Mouse (Mus musculus) liver, embryonic 12.5 days (tissue): ENCODE data around the gene Mettl9. TPM values are rescaled to one million over a fixed set of nuclear protein-coding genes. Genes with fewer than 3 reads are reported as not detected.

Source experiments
- ATAC-seq: fragments of 200-750 bp; cut with Nextera tagmentation; 2 replicates; pipeline ENCODE4 v1.8.0; 2017; ENCODE audit warnings: moderate number of reproducible peaks, mild to moderate bottlenecking, moderate library complexity
- H3K27ac ChIP-seq: fragments of 300-500 bp; sonication (generic); 2 replicates; pipeline ENCODE4 v1.5.1; 2016; ENCODE audit warnings: mild to moderate bottlenecking
- H3K27me3 ChIP-seq: fragments of 300-500 bp; sonication (generic); replicated peaks from 2 replicates; pipeline ENCODE4 v1.6.1; 2016; ENCODE audit warnings: mild to moderate bottlenecking, moderate library complexity
- H3K36me3 ChIP-seq: fragments of 300-500 bp; sonication (generic); 2 replicates; pipeline ENCODE4 v1.6.1; 2016; ENCODE audit warnings: mild to moderate bottlenecking, moderate library complexity
- H3K4me1 ChIP-seq: fragments of 300-500 bp; sonication (generic); 2 replicates; pipeline ENCODE4 v1.6.1; 2016
- H3K4me2 ChIP-seq: fragments of 300-500 bp; sonication (generic); 2 replicates; pipeline ENCODE4 v1.6.1; 2016; ENCODE audit warnings: mild to moderate bottlenecking, moderate library complexity
- H3K4me3 ChIP-seq: fragments of 300-500 bp; sonication (generic); 2 replicates; pipeline ENCODE4 v1.5.1; 2016; ENCODE audit warnings: mild to moderate bottlenecking, moderate library complexity
- H3K9ac ChIP-seq: fragments of 300-500 bp; sonication (generic); 2 replicates; pipeline ENCODE4 v1.6.1; 2016; ENCODE audit warnings: mild to moderate bottlenecking, moderate library complexity
- H3K9me3 ChIP-seq: fragments of 300-500 bp; sonication (generic); replicated peaks from 2 replicates; pipeline ENCODE4 v1.6.1; 2016; ENCODE audit warnings: mild to moderate bottlenecking, moderate library complexity
- WGBS: fragments of 180-500 bp; shearing (Covaris S2); methylation state at CpG from one replicate; pipeline ENCODE4 v1.1.7; 2016; ENCODE audit not compliant: insufficient replicate concordance; 5-methylcytosine and 5-hydroxymethylcytosine counted together
- polyA plus RNA-seq: library from polyadenylated mRNA; unstranded; fragments of >200 nt; fragmentation: Nextera tagmentation; extraction: Ambion mirVana; gene quantifications from 2 replicates; pipeline ENCODE4 v1.2.1, GENCODE M21; 2016

Gene Mettl9
- polyA plus RNA-seq, 1 experiment from 2014 or later, result 71.8 TPM

DNA sequence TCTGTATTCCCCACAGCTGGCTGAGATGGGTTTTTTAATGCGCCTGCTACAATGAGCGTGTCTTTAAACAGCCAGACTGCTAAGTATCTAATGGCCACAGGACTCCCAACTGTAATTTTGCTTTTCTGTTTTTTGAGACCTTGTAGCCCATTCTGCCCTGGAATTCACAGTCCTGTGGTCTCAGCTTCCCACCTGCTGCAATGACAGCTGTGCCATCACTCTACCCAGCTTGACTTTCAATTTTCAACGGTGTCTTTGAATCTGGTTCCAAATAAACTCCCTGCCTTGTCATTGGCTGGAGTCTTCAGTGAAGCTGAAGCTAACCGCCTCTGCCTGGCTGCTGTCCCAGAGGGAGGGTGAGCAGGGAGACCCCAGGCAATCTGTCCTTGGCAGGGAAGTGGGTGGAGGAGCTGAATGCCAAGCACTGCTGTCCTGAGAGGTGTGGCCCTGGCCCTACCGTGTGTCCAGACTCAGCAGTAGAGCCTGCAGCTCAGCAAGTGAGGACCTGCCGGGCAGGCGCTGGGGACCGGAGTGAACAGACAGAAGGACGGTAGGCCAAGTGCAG is 48.8 kb downstream of the Mettl9 start:
- ATAC-seq, result no peak

DNA sequence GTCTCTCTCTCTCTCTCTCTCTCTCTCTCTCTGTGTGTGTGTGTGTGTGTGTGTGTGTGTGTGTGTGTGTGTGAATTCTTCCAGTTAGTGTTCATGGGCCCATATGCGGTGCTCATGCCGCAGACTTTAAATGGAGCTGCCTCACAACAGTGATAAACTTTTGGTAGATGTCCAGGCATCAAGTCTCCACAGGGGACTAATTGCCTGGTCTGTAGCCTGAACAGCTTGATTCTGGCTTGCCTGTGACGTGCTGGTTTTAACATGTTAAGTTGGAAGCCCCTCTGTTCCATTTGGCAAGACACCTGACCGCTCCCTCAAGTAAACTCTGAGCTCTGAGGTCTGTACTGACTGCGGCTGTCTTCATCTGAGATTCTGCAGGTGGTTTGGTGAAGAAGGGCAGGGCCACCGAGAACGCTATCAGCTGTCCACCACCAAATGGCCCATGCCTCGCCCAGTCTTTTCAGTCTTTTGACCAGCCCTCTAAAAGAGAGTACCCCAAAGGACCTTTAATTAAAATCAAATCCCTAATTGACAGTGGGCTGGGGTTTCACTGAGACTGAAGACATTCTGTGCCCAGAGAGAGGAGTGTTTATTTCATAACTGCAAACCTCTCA is 50.7 kb downstream of the Mettl9 start:
- WGBS, result 72% methylated on average over 8 of the region's 8 CpGs
- Histone ChIP-seq H3K9ac (no peak overlapping the region), H3K4me3 (no peak overlapping the region), H3K27me3 (no peaks in the 10 kb centered on the region), H3K36me3 (no peaks in the 10 kb centered on the region), H3K27ac (no peak overlapping the region), H3K4me1 (no peaks in the 10 kb centered on the region), H3K4me2 (no peak overlapping the region), H3K9me3 (no peaks in the 10 kb centered on the region)
- no peak for ATAC-seq

More for the DNA sequence above, 48.8 kb downstream of the Mettl9 start:
- no peak overlapping the region for H3K9ac ChIP-seq
- 81% methylated on average over 9 of the region's 9 CpGs for WGBS
- no peak overlapping the region for H3K4me2 ChIP-seq
- no peak overlapping the region for H3K27ac ChIP-seq
- no peaks in the 10 kb centered on the region for H3K9me3 ChIP-seq
- no peaks in the 10 kb centered on the region for H3K4me1 ChIP-seq
- no peaks in the 10 kb centered on the region for H3K27me3 ChIP-seq
- H3K4me3 ChIP-seq, result no peak overlapping the region
- H3K36me3 ChIP-seq, result peaks cover 7% of the 10 kb centered on the region; the same call in 1 of the 2 replicates

DNA sequence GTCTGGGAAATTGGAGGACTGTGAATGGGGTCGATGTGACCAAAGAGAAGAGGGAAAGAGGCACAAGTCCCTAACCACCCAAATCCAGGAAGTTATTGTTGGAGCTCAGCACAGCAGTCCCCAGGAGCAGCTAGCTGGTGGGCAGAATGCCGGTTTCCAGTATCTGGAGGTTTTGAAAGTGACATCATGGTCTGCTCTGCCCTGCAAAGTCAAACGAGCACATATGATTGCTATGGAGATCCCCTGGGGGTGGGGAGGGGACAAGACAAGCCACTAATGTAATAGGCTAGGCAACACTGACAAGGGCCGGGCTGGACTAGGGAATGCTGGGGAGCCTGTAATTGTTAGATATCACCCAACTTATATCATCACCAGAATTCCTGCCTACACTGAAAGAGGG is 51.3 kb downstream of the Mettl9 start:
- Histone ChIP-seq H3K4me1 (no peaks in the 10 kb centered on the region), H3K4me3 (no peak overlapping the region), H3K27me3 (no peaks in the 10 kb centered on the region), H3K9ac (no peak overlapping the region), H3K36me3 (no peaks in the 10 kb centered on the region), H3K27ac (no peak overlapping the region), H3K4me2 (no peak overlapping the region), H3K9me3 (no peaks in the 10 kb centered on the region)
- no peak for ATAC-seq
- WGBS, result 30% methylated on average over 4 of the region's 4 CpGs

DNA sequence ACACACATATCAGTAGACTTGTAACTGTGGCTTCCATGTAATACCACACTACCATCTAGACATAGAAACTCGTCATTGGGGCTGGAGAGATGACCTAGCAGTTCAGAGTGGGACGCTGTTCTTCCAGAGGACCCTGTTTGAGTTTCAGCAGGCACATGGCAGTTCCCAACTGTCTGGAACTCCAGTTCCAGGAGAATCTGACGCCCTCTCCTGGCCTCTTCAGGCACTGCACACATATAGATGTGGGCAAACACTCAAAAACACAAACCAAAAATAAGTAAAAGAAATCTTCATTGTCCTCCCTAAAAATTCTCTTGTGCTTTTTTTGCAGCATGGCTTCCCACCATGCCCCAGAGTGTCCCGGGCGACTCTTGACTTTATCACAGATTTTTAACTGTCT is 54.5 kb downstream of the Mettl9 start:
- Histone ChIP-seq H3K9me3 (no peaks in the 10 kb centered on the region), H3K9ac (no peak overlapping the region), H3K4me2 (no peak overlapping the region), H3K4me1 (no peaks in the 10 kb centered on the region), H3K27ac (no peak overlapping the region), H3K36me3 (no peaks in the 10 kb centered on the region), H3K27me3 (no peaks in the 10 kb centered on the region), H3K4me3 (no peak overlapping the region)
- WGBS, result 52% methylated on average over 5 of the region's 5 CpGs
- no peak for ATAC-seq

DNA sequence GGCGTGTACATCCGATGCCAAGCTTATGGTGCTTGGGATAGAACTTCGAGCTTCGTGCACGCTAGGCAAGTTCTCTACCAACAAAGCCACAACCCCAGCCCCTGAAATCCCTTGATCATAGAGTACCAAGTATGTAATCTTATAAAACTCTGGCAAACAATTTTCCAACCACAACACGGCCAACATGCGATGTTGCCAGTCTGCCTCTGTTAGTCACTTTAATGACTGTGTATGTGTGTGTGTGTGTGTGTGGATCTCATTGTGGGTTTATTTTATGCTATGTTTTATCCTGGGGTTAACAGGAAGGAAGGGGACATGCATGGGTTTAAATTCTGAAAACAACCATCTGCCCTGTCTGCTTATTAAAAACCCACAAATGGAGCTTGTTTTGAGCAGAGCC is 56.5 kb downstream of the Mettl9 start:
- ATAC-seq, result no peak
- Histone ChIP-seq H3K4me2 (no peak overlapping the region), H3K9me3 (no peaks in the 10 kb centered on the region), H3K4me3 (no peak overlapping the region), H3K4me1 (no peaks in the 10 kb centered on the region), H3K27me3 (no peaks in the 10 kb centered on the region), H3K36me3 (no peaks in the 10 kb centered on the region), H3K27ac (no peak overlapping the region), H3K9ac (no peak overlapping the region)
- 78% methylated on average over 7 of the region's 7 CpGs for WGBS

DNA sequence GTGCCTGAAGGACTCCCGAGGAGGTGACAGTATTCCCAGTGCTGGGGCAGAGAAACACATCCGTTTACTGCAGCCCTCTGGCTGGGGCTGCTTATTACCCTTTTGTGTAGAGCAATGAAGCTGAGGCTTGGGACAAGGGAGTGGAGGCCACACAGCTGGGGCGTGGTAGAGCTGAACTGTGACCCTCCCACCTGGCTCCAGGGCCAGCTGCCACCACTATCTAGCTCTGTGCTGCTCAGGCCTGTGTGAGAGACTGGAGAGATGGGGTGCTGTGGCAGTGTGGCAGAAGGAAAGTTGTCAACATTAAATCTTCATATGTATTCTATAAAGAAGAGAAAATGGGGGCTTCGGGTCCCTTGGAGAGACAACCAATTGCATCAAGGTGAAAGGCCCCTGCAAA is 58.8 kb downstream of the Mettl9 start:
- H3K9me3 ChIP-seq, result no peaks in the 10 kb centered on the region
- no peak overlapping the region for H3K27ac ChIP-seq
- ATAC-seq, result no peak
- H3K36me3 ChIP-seq, result no peaks in the 10 kb centered on the region
- H3K9ac ChIP-seq, result no peak overlapping the region
- no peaks in the 10 kb centered on the region for H3K4me1 ChIP-seq
- no peak overlapping the region for H3K4me2 ChIP-seq
- no peak overlapping the region for H3K4me3 ChIP-seq
- WGBS, result 59% methylated on average over 4 of the region's 4 CpGs
- no peaks in the 10 kb centered on the region for H3K27me3 ChIP-seq

DNA sequence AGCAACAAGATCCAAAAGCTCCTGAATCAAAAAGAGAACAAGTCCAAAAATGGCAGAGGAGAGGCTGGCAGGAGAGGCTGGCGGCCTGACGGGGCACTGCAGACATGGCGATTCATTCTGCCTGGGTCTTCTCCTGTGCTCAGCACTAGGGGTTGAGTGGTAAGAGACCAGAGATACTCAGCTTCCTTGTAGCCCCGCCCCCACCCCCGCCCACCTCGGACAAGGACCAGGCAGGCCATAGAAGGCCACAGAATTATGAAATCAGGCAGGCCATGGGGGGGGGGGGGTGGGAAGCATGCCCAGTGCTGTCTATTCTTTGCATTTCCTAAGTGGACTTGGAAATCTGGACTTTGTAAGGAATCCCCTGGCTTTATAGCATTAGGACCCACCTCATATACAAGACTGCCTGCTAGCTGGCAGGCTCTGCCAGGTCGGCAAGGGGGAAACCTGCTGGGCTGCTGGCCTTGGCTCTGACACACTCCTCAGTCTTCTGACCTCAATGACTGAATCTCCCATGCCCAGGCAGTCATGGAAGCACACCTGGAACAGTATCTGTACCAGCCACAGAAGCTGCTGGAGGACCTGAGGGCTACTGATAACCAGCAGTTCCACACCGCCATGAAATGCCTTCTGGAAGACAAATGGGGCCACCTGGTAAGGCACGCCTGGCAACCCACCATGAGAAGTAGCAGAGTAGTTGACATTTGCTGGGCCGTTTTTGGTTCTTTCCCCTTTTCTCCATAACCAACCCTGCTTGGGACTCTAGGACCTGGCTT is 64.6 kb downstream of the Mettl9 start:
- Histone ChIP-seq H3K9ac (no peak overlapping the region), H3K4me2 (no peak overlapping the region), H3K27me3 (peaks cover 5% of the 10 kb centered on the region; the same call in 1 of the 2 replicates), H3K27ac (no peak overlapping the region), H3K4me1 (peaks cover 14% of the 10 kb centered on the region), H3K36me3 (no peaks in the 10 kb centered on the region), H3K4me3 (no peak overlapping the region), H3K9me3 (no peaks in the 10 kb centered on the region)
- 41% methylated on average over 10 of the region's 10 CpGs for WGBS
- ATAC-seq, result peak; percentile 74

DNA sequence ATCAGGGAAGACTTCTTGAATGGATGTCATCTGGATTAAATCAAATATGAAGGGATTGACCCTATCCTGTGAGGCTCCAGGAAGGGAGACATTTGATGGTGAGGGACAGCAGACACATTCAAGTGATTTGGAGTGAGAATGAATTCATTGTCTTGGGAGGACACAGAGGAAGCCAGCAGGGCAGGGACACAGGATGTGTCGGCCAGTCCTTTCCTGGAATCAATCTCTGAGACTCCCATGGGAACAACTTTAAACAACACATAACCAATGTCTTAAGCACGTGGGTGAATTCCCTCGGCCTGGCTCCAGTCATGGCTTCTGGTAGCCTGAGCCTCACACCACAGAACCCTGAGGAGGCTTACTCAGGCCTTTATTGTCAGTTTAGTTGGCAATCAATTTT is 73.6 kb downstream of the Mettl9 start:
- Histone ChIP-seq H3K4me1 (peaks cover 12% of the 10 kb centered on the region; the same call in 1 of the 2 replicates), H3K9me3 (no peaks in the 10 kb centered on the region), H3K27me3 (no peaks in the 10 kb centered on the region), H3K4me2 (no peak overlapping the region), H3K9ac (no peak overlapping the region), H3K4me3 (no peak overlapping the region), H3K27ac (no peak overlapping the region), H3K36me3 (no peaks in the 10 kb centered on the region)
- WGBS, result 50% methylated on average over 3 of the region's 3 CpGs
- no peak for ATAC-seq

DNA sequence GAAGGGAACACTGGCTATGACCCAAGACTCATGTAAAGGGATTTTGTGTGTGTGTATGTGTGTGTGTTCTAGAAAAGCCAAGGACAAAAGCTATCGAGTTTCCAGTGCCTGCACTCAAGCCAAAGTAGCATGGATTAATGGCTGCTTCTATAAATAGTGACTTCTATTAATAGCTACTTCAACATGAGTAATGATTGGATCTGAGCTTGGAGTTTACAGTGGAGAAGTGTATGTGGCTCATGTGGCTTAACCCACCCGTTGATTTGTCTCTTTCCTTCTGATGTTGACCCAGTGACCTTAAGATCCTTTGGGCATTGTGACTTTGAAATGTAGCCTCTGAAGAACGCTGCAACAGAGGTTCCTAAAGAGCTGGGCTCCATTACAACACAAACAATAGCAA is 77.1 kb downstream of the Mettl9 start:
- no peak for ATAC-seq
- no peak overlapping the region for H3K4me2 ChIP-seq
- no peak overlapping the region for H3K27ac ChIP-seq

DNA sequence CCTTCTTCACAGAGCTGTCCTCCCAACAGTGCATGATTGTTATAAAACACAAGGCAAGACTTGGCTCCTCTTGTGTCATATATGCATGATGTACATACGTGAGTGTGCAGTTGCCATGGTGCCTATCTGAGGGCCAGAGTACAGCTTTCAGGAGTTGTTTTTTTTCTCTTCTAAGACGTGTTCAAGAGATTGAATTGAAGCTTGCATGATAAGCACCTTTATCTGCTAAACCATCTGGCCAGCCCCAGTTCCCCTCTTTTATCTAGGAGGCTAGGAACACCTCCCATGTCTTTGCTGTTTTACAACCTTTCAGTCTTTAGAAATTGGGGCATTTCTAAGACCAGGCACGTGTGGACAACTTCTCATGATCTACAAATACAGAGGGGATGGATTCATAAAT is 77.5 kb downstream of the Mettl9 start:
- WGBS, result 34% methylated on average over 3 of the region's 3 CpGs
- H3K4me3 ChIP-seq, result no peak overlapping the region
- H3K4me1 ChIP-seq, result peaks cover 12% of the 10 kb centered on the region; the same call in 1 of the 2 replicates
- H3K9ac ChIP-seq, result no peak overlapping the region
- no peak overlapping the region for H3K4me2 ChIP-seq
- H3K27ac ChIP-seq, result no peak overlapping the region
- no peaks in the 10 kb centered on the region for H3K9me3 ChIP-seq
- no peaks in the 10 kb centered on the region for H3K36me3 ChIP-seq
- ATAC-seq, result peak; percentile 63; the same call in 1 of the 2 replicates
- no peaks in the 10 kb centered on the region for H3K27me3 ChIP-seq

More for the DNA sequence above, 77.1 kb downstream of the Mettl9 start:
- no peaks in the 10 kb centered on the region for H3K27me3 ChIP-seq
- H3K4me3 ChIP-seq, result no peak overlapping the region
- 42% methylated on average over 3 of the region's 3 CpGs for WGBS
- H3K36me3 ChIP-seq, result no peaks in the 10 kb centered on the region
- no peaks in the 10 kb centered on the region for H3K9me3 ChIP-seq
- H3K4me1 ChIP-seq, result peaks cover 12% of the 10 kb centered on the region; the same call in 1 of the 2 replicates
- no peak overlapping the region for H3K9ac ChIP-seq

DNA sequence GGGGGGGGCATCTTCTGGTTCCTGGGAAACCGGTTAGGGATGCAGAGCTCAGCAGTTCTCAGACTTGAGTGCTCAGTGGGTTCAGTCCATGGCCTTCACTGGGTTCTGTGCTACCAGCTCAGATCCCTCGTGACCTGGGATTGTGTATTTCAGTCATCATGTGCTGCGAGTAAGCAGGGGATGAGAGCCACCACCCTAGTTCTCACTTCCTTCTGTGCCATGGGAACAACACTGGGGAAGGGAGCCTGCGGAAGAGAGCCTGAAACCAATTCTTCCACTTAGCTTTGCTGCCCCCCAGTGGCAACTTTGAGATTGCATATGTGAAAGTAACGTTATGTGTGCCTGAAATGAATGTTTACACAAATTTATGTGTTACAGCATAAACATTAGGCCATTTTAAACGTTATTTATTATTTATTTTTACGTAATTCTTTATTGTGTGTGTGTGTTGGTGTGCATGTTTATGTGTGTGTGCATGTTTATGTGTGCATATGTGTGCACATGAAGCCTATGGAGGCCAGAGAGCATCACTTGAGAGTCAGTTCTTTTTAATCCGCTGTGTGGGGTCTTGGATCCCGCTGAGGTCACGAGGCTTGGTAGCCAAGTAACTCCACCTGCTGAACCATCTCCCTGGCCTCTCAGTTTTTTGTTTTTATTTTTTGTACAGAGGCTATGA is 86.0 kb downstream of the Mettl9 start:
- ATAC-seq, result 0 out of 2 replicates have a peak, but pooled peaks have one; percentile 40
- no peaks in the 10 kb centered on the region for H3K36me3 ChIP-seq
- no peaks in the 10 kb centered on the region for H3K9me3 ChIP-seq
- no peaks in the 10 kb centered on the region for H3K4me1 ChIP-seq
- H3K9ac ChIP-seq, result no peak overlapping the region
- no peak overlapping the region for H3K4me2 ChIP-seq
- WGBS, result 13% methylated on average over 10 of the region's 10 CpGs
- H3K27ac ChIP-seq, result no peak overlapping the region
- H3K27me3 ChIP-seq, result no peaks in the 10 kb centered on the region
- no peak overlapping the region for H3K4me3 ChIP-seq
